8 mouse cellular contexts compared by ENCODE assay signal in the genomic region with DNA sequence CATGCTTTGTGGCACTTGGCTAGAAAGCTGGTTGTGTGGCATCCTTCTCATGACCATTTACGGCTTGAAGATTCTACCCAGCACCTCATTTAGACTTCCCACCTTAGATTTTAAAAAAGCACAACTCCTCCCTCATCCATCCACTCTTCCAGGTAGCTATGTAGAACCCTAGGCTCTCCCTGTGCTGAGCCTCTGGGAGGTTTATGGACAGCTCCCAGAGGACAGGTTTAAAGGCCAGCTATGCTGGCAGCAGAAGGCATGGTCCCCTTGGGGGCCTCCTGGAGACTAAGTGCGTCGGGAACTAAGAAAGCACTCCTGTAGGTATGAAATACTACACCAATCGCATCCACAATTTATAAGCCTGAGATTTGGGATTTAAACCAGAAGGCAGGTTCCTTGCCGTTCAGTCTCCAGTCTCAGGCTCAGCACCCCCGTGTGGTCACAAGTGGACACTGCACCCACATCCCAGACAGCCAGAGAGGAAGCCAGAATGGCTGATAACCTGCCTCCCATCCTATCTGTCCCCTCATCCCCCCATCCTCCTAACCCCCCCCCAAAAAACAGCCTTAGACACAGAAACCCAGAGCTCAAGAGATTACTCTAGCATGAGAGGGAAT. TPM values are rescaled to one million over a fixed set of nuclear protein-coding genes. Genes with fewer than 3 reads are reported as not detected.
DNase-seq lines count a peak whose midpoint lies in the region; ATAC-seq and TF ChIP-seq lines count a peak whose summit lies in the region.

No protein-coding gene starts in this region.

- no peak overlapping the region for H3K4me2 ChIP-seq in heart, embryonic 11.5 days

- 0 out of 2 replicates have a peak, but pooled peaks cover 3% of the 10 kb centered on the region for H3K27me3 ChIP-seq in heart, embryonic 11.5 days (ENCODE audit: control insufficient read depth, insufficient read depth, low read length)

- no peak for DNase-seq in heart, postnatal 25 days (ENCODE audit: low spot score)
- DNase-seq in urinary bladder, postnatal 25 days (ENCODE audit: low spot score) = peak; percentile 42
- no peak for DNase-seq in urinary bladder, adult 2 months (ENCODE audit: low spot score)
- peak; percentile 77 for DNase-seq in kidney, postnatal 10 days
- peak; percentile 58 for DNase-seq in thymus, postnatal 0 days (ENCODE audit: low spot score)

- intact Hi-C loops in heart, postnatal 25 days (cut with DNase I) = no loop called here

- TF ChIP-seq CTCF in cortical plate, adult 2 months (IDR thresholded peaks at IDR 0.05; ENCODE audit: extremely low read depth, insufficient read depth, low read length) = peak; percentile 80

- ATAC-seq in heart, embryonic 11.5 days (replicated peaks; ENCODE audit: insufficient number of reproducible peaks, low FRiP score, low TSS enrichment) = 0 out of 2 replicates have a peak, but pooled peaks have one; percentile 35
- ATAC-seq in megakaryocyte-erythroid progenitor cell, adult 5-6 weeks (replicated peaks; ENCODE audit: low FRiP score, low TSS enrichment, poor library complexity, severe bottlenecking) = peak; percentile 80

- WGBS in heart, embryonic 11.5 days (ENCODE audit: insufficient replicate concordance) = 33% methylated on average over 6 of the region's 6 CpGs

- H3K4me1 ChIP-seq in heart, embryonic 11.5 days (ENCODE audit: control insufficient read depth, insufficient read depth, low read length) = no peaks in the 10 kb centered on the region
- no peaks in the 10 kb centered on the region for H3K4me1 ChIP-seq in cortical plate, adult 2 months (ENCODE audit: control insufficient read depth, insufficient read depth, low read length)

- H3K36me3 ChIP-seq in heart, embryonic 11.5 days (ENCODE audit: control insufficient read depth, insufficient read depth, low read length) = no peaks in the 10 kb centered on the region

- no peak overlapping the region for H3K4me3 ChIP-seq in heart, embryonic 11.5 days (ENCODE audit: low read depth, low read length)
- no peak overlapping the region for H3K4me3 ChIP-seq in cortical plate, adult 2 months (ENCODE audit: insufficient read depth, low read length)

- TF ChIP-seq POLR2A in cortical plate, adult 2 months (IDR thresholded peaks at IDR 0.05; ENCODE audit: extremely low read depth, insufficient read depth, low read length) = no peak

- no peak overlapping the region for H3K27ac ChIP-seq in heart, embryonic 11.5 days (ENCODE audit: low read depth, low read length)
- no peak overlapping the region for H3K27ac ChIP-seq in cortical plate, adult 2 months (ENCODE audit: insufficient read depth, low read length)

- no peaks in the 10 kb centered on the region for H3K9me3 ChIP-seq in heart, embryonic 11.5 days (replicated peaks; ENCODE audit: control insufficient read depth, low read length)

- no peak overlapping the region for H3K9ac ChIP-seq in heart, embryonic 11.5 days (ENCODE audit: low read depth, low read length)

RNA-seq across cellular contexts. Expression of a gene that starts 5.5 kb away (rescaled TPM):
- polyA plus RNA-seq in heart, embryonic 11.5 days (2014; fragmentation: Nextera tagmentation; extraction: Ambion mirVana) = 781 and 853 TPM in 2 replicates
- total RNA-seq in heart, postnatal 25 days (2021) = 100 to 1,000 TPM; 532 to 566 TPM
- polyA plus RNA-seq in urinary bladder, adult 2 months (2012; rRNA removed) = 2,406 and 2,749 TPM in 2 replicates
- 1,795 and 1,828 TPM in 2 replicates for polyA plus RNA-seq in cortical plate, adult 2 months (2012; rRNA removed)
- 2,953 and 3,549 TPM in 2 replicates for total RNA-seq in megakaryocyte-erythroid progenitor cell, adult 5-6 weeks (2014; fragmentation: Nextera tagmentation)
- total RNA-seq in megakaryocyte-erythroid progenitor cell, adult 5-6 weeks (2017) = 4,476 and 4,894 TPM in 2 replicates
- polyA plus RNA-seq in thymus, postnatal 0 days (2015; fragmentation: Nextera tagmentation; extraction: Ambion mirVana) = 1,685 and 1,731 TPM in 2 replicates

RNA-seq across cellular contexts. Expression of a gene that starts 12.4 kb away (rescaled TPM):
- 5.0 and 5.1 TPM in 2 replicates for polyA plus RNA-seq in heart, embryonic 11.5 days (2014; fragmentation: Nextera tagmentation; extraction: Ambion mirVana)
- 1 to 10 TPM; 5.3 to 5.8 TPM for total RNA-seq in heart, postnatal 25 days (2021)
- polyA plus RNA-seq in urinary bladder, adult 2 months (2012; rRNA removed) = 3.7 and 4.7 TPM in 2 replicates
- 29.1 and 33.1 TPM in 2 replicates for polyA plus RNA-seq in cortical plate, adult 2 months (2012; rRNA removed)
- 0.57 and 1.6 TPM in 2 replicates for total RNA-seq in megakaryocyte-erythroid progenitor cell, adult 5-6 weeks (2014; fragmentation: Nextera tagmentation)
- total RNA-seq in megakaryocyte-erythroid progenitor cell, adult 5-6 weeks (2017) = 1.4 TPM in 2 replicates
- 11.1 and 12.2 TPM in 2 replicates for polyA plus RNA-seq in thymus, postnatal 0 days (2015; fragmentation: Nextera tagmentation; extraction: Ambion mirVana)

Comparison
In these comparisons a context has a peak if more than half of its experiments do, and no peak if none do; other contexts are left out.
1. DNase-seq: peak in urinary bladder, postnatal 25 days (single experiment), kidney, postnatal 10 days (single experiment) and thymus, postnatal 0 days (single experiment); none in heart, postnatal 25 days (single experiment) and urinary bladder, adult 2 months (single experiment).